Mouse (Mus musculus): Measurements from ENCODE around the gene Rdh16.

GRCm38 (mm10) chr10:127840776-127841175, 39.8 kb downstream of the Rdh16 start:
- no peak for TF ChIP-seq CTCF (IDR thresholded peaks at IDR 0.05; ENCODE audit: low read depth)
- no peak for TF ChIP-seq EP300 (optimal IDR thresholded peaks at IDR 0.05)
